ENCODE assay signal across 10 mouse cellular contexts in the genomic region with DNA sequence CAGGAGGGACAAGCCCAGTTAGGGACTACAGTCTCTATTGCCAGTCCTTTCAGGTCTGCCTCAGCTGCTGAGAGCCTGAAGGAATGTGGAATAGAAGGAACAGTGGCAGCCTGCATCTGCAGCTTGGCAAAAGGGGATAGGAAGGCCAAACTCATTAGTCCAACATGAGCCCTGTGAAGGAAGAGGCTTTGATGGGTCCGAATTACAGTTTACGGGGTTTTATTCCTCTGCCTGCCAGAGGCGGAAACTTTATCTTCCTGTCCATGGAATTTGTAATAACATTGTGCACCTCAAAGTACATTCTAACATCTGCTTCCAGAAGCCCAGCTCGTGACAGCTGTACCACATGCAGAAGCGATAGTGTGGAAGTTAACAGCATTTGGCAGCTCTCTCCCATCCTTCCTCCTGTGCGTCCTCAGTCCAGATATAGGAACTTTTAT.
DNase-seq lines count a peak whose midpoint lies in the region; ATAC-seq and TF ChIP-seq lines count a peak whose summit lies in the region.
"Had no signal": no experiment of that assay in that cellular context is flagged by ENCODE, and none has a peak within 500 bp of the region (broad histone marks: within the 10 kb centered on the region; RNA-seq: fewer than 3 reads in every experiment).

No protein-coding gene starts in this region.

- no peaks in the 10 kb centered on the region for H3K4me1 ChIP-seq in midbrain, embryonic 11.5 days (ENCODE audit: control insufficient read depth, insufficient read depth, low read length)
- peaks cover 21% of the 10 kb centered on the region for H3K4me1 ChIP-seq in midbrain, embryonic 10.5 days
- no peaks in the 10 kb centered on the region for H3K4me1 ChIP-seq in kidney, postnatal 0 days (replicated peaks; ENCODE audit: insufficient read depth, low read length)
- no peaks in the 10 kb centered on the region for H3K4me1 ChIP-seq in hindbrain, embryonic 14.5 days (replicated peaks; ENCODE audit: control insufficient read depth, insufficient read depth, low read length)

- no peaks in the 10 kb centered on the region for H3K27me3 ChIP-seq in midbrain, embryonic 11.5 days (ENCODE audit: control insufficient read depth, insufficient read depth, low read length)
- H3K27me3 ChIP-seq in midbrain, embryonic 10.5 days (ENCODE audit: low read depth, poor library complexity, severe bottlenecking): no peaks in the 10 kb centered on the region
- no peaks in the 10 kb centered on the region for H3K27me3 ChIP-seq in kidney, postnatal 0 days (ENCODE audit: insufficient read depth, low read length)
- H3K27me3 ChIP-seq in hindbrain, embryonic 14.5 days (ENCODE audit: control insufficient read depth, insufficient read depth, low read length): no peaks in the 10 kb centered on the region
- H3K27me3 ChIP-seq: midbrain, embryonic 13.5 days had no signal

- H3K27ac ChIP-seq in midbrain, embryonic 11.5 days (ENCODE audit: low read depth, low read length): no peak overlapping the region
- no peak overlapping the region for H3K27ac ChIP-seq in midbrain, embryonic 10.5 days (replicated peaks)
- no peak overlapping the region for H3K27ac ChIP-seq in kidney, postnatal 0 days
- no peak overlapping the region for H3K27ac ChIP-seq in hindbrain, embryonic 14.5 days
- H3K27ac ChIP-seq: midbrain, embryonic 13.5 days had no signal

- DNase-seq in adrenal gland, postnatal 14 days: peak; percentile 6
- DNase-seq in adrenal gland, postnatal 4 days (ENCODE audit: low spot score in 2 of 2): no peak
- peak; percentile 62 for DNase-seq in midbrain, embryonic 11.5 days (ENCODE audit: low spot score, missing footprints)
- DNase-seq in midbrain, embryonic 10.5 days (ENCODE audit: low spot score): no peak
- peak; percentile 69 for DNase-seq in kidney, postnatal 0 days (ENCODE audit: low spot score)
- DNase-seq in skeletal muscle tissue, adult 2 months (ENCODE audit: low read depth, low spot score): peak; percentile 18
- DNase-seq in right cerebral cortex, postnatal 25 days: no peak
- DNase-seq in hindbrain, embryonic 14.5 days (ENCODE audit: low spot score): no peak
- DNase-seq: cerebellum, postnatal 36 days had no signal

- H3K36me3 ChIP-seq in midbrain, embryonic 11.5 days (ENCODE audit: control insufficient read depth, insufficient read depth, low read length): no peaks in the 10 kb centered on the region
- H3K36me3 ChIP-seq in midbrain, embryonic 10.5 days: no peaks in the 10 kb centered on the region
- no peaks in the 10 kb centered on the region for H3K36me3 ChIP-seq in kidney, postnatal 0 days (ENCODE audit: insufficient read depth, low read length)
- no peaks in the 10 kb centered on the region for H3K36me3 ChIP-seq in hindbrain, embryonic 14.5 days (replicated peaks; ENCODE audit: control insufficient read depth, insufficient read depth)
- H3K36me3 ChIP-seq: midbrain, embryonic 13.5 days had no signal

- ATAC-seq in midbrain, embryonic 11.5 days (ENCODE audit: low FRiP score): no peak
- no peak; the same call in 1 of the 2 replicates for ATAC-seq in kidney, postnatal 0 days (replicated peaks; ENCODE audit: low FRiP score, low read depth)
- ATAC-seq in hindbrain, embryonic 14.5 days (ENCODE audit: low FRiP score): no peak
- ATAC-seq: midbrain, embryonic 13.5 days had no signal

- H3K9ac ChIP-seq in midbrain, embryonic 11.5 days (ENCODE audit: low read length): no peak overlapping the region
- H3K9ac ChIP-seq in kidney, postnatal 0 days (ENCODE audit: low read depth, low read length): no peak overlapping the region
- H3K9ac ChIP-seq in hindbrain, embryonic 14.5 days: no peak overlapping the region
- H3K9ac ChIP-seq: midbrain, embryonic 13.5 days had no signal

- H3K4me2 ChIP-seq in midbrain, embryonic 11.5 days: no peak overlapping the region
- no peak overlapping the region for H3K4me2 ChIP-seq in kidney, postnatal 0 days (ENCODE audit: low read length)
- no peak overlapping the region for H3K4me2 ChIP-seq in hindbrain, embryonic 14.5 days (replicated peaks)
- H3K4me2 ChIP-seq: midbrain, embryonic 13.5 days had no signal

- WGBS in midbrain, embryonic 11.5 days: 81% methylated on average over 6 of the region's 6 CpGs
- WGBS in midbrain, embryonic 10.5 days: 82% methylated on average over 6 of the region's 6 CpGs
- 25% methylated on average over 6 of the region's 6 CpGs for WGBS in kidney, postnatal 0 days
- WGBS in hindbrain, embryonic 14.5 days: 84% methylated on average over 6 of the region's 6 CpGs

- H3K9me3 ChIP-seq in midbrain, embryonic 11.5 days (ENCODE audit: control insufficient read depth, low read length): no peaks in the 10 kb centered on the region
- no peaks in the 10 kb centered on the region for H3K9me3 ChIP-seq in midbrain, embryonic 10.5 days (replicated peaks)
- no peaks in the 10 kb centered on the region for H3K9me3 ChIP-seq in kidney, postnatal 0 days (replicated peaks; ENCODE audit: low read length)
- H3K9me3 ChIP-seq in hindbrain, embryonic 14.5 days (ENCODE audit: control insufficient read depth, low read length): no peaks in the 10 kb centered on the region
- H3K9me3 ChIP-seq: midbrain, embryonic 13.5 days had no signal

- H3K4me3 ChIP-seq in midbrain, embryonic 11.5 days (ENCODE audit: low read depth, low read length): no peak overlapping the region
- H3K4me3 ChIP-seq in midbrain, embryonic 10.5 days: no peak overlapping the region
- no peak overlapping the region for H3K4me3 ChIP-seq in kidney, postnatal 0 days (replicated peaks; ENCODE audit: low read depth, low read length)
- H3K4me3 ChIP-seq in hindbrain, embryonic 14.5 days (replicated peaks; ENCODE audit: low read length): no peak overlapping the region
- H3K4me3 ChIP-seq: midbrain, embryonic 13.5 days had no signal

- no peak for TF ChIP-seq CTCF in kidney, postnatal 0 days (IDR thresholded peaks at IDR 0.05; ENCODE audit: low read depth)

Comparison
In these comparisons a context has a peak if more than half of its experiments do, and no peak if none do; other contexts are left out.
1. DNase-seq: peak in adrenal gland, postnatal 14 days (single experiment), midbrain, embryonic 11.5 days (single experiment), kidney, postnatal 0 days (single experiment) and skeletal muscle tissue, adult 2 months (single experiment); none in adrenal gland, postnatal 4 days (0 of 2), midbrain, embryonic 10.5 days (single experiment), right cerebral cortex, postnatal 25 days (single experiment) and hindbrain, embryonic 14.5 days (single experiment).